Mouse (Mus musculus) megakaryocyte, embryonic 14.5 days (primary cell): ENCODE measurements around the gene P2ry13.

ENCODE experiments used
- FLI1 ChIP-seq: IDR thresholded peaks from 2 replicates; pipeline ENCODE4 v1.6.1; 2012; ENCODE audit warnings: low read length, inconsistent platforms, mixed read lengths
- GATA1 ChIP-seq: IDR thresholded peaks from 3 replicates; pipeline ENCODE4 v1.6.1; 2012; ENCODE audit warnings: mixed read lengths, low read length, inconsistent platforms, borderline replicate concordance

GRCm38 (mm10) chr3:59210089-59210488 is 593 bp downstream of the P2ry13 start:
- TF ChIP-seq GATA1 (no peak), FLI1 (no peak)
